Mouse (Mus musculus): ENCODE data around the gene Rnf144a. TPM values are rescaled to one million over a fixed set of nuclear protein-coding genes. Genes with fewer than 3 reads are reported as not detected.
A peak's percentile ranks its signal among the peaks of the same experiment; 100 is the strongest.

The Rnf144a gene
- total RNA-seq, 4 experiments from 2014 or later: 20.4 to 28.1 (median 25.5) TPM

- no peak for DNase-seq (ENCODE audit: low spot score in 2 of 2)
Observed at GRCm38 (mm10) chr12:26373721-26374120, 41.3 kb downstream of the Rnf144a start.

- peak; percentile 62 to 79 for DNase-seq (ENCODE audit: low spot score in 2 of 2)
Observed at GRCm38 (mm10) chr12:26370004-26370403, 45.0 kb downstream of the Rnf144a start.

GRCm38 (mm10) chr12:26367361-26367760 is 47.7 kb downstream of the Rnf144a start:
- DNase-seq (ENCODE audit: low spot score in 2 of 2): no peak

GRCm38 (mm10) chr12:26366372-26366771 is 48.7 kb downstream of the Rnf144a start:
- no peak for DNase-seq (ENCODE audit: low spot score in 2 of 2)

GRCm38 (mm10) chr12:26365531-26366315 is 49.3 kb downstream of the Rnf144a start:
- DNase-seq (ENCODE audit: low spot score in 2 of 2): no peak

GRCm38 (mm10) chr12:26364822-26365221 is 50.2 kb downstream of the Rnf144a start:
- DNase-seq (ENCODE audit: low spot score in 2 of 2): no peak

- no peak for DNase-seq (ENCODE audit: low spot score in 2 of 2)
Observed at GRCm38 (mm10) chr12:26360946-26361523, 54.0 kb downstream of the Rnf144a start.

- DNase-seq (ENCODE audit: low spot score in 2 of 2): no peak
Observed at GRCm38 (mm10) chr12:26359817-26360216, 55.2 kb downstream of the Rnf144a start.

GRCm38 (mm10) chr12:26359241-26359640 is 55.8 kb downstream of the Rnf144a start:
- DNase-seq (ENCODE audit: low spot score in 2 of 2): no peak

- DNase-seq (ENCODE audit: low spot score in 2 of 2): no peak
Observed at GRCm38 (mm10) chr12:26357246-26357645, 57.8 kb downstream of the Rnf144a start.

GRCm38 (mm10) chr12:26356191-26356590 is 58.9 kb downstream of the Rnf144a start:
- no peak for DNase-seq (ENCODE audit: low spot score in 2 of 2)

GRCm38 (mm10) chr12:26351321-26351720 is 63.7 kb downstream of the Rnf144a start:
- DNase-seq (ENCODE audit: low spot score in 2 of 2): peak; percentile 36 to 42

GRCm38 (mm10) chr12:26344408-26344807 is 70.6 kb downstream of the Rnf144a start:
- no peak for DNase-seq (ENCODE audit: low spot score in 2 of 2)

- no peak for DNase-seq (ENCODE audit: low spot score in 2 of 2)
Observed at GRCm38 (mm10) chr12:26343131-26343530, 71.9 kb downstream of the Rnf144a start.

GRCm38 (mm10) chr12:26342663-26343062 is 72.4 kb downstream of the Rnf144a start:
- DNase-seq (ENCODE audit: low spot score in 2 of 2): no peak

- DNase-seq (ENCODE audit: low spot score in 2 of 2): no peak
Observed at GRCm38 (mm10) chr12:26342086-26342485, 73.0 kb downstream of the Rnf144a start.

GRCm38 (mm10) chr12:26340621-26341020 is 74.4 kb downstream of the Rnf144a start:
- DNase-seq (ENCODE audit: low spot score in 2 of 2): no peak

- no peak for DNase-seq (ENCODE audit: low spot score in 2 of 2)
Observed at GRCm38 (mm10) chr12:26339886-26340285, 75.2 kb downstream of the Rnf144a start.

- no peak for DNase-seq (ENCODE audit: low spot score in 2 of 2)
Observed at GRCm38 (mm10) chr12:26339181-26339580, 75.9 kb downstream of the Rnf144a start.

- DNase-seq (ENCODE audit: low spot score in 2 of 2): no peak
Observed at GRCm38 (mm10) chr12:26333678-26334077, 81.4 kb downstream of the Rnf144a start.

GRCm38 (mm10) chr12:26331048-26331447 is 84.0 kb downstream of the Rnf144a start:
- DNase-seq (ENCODE audit: low spot score in 2 of 2): peak; percentile 53 to 59

GRCm38 (mm10) chr12:26329756-26330155 is 85.3 kb downstream of the Rnf144a start:
- no peak for DNase-seq (ENCODE audit: low spot score in 2 of 2)

All from layer of hippocampus, adult 8-10 months (tissue).